Mouse (Mus musculus): ENCODE measurements at regions not wholly inside any gene's neighbourhood (a gene's known extent, or its start where the extent isn't known, plus 50 kb on each side); places are given as distances from the start of the nearest gene placed in this dataset.

GRCm38 (mm10) chr16:57927816-57928215, 173.3 kb upstream of the Col8a1 start:
- Histone ChIP-seq H3K27me3 (ENCODE audit: insufficient read depth, low read length) (no peaks in the 10 kb centered on the region), H3K9ac (replicated peaks; ENCODE audit: low read length, poor library complexity, severe bottlenecking) (no peak overlapping the region), H3K4me2 (ENCODE audit: low read depth, low read length, poor library complexity, severe bottlenecking) (no peak overlapping the region), H3K36me3 (ENCODE audit: insufficient read depth, low read length) (no peaks in the 10 kb centered on the region), H3K4me1 (ENCODE audit: insufficient read depth, low read length) (no peaks in the 10 kb centered on the region), H3K9me3 (ENCODE audit: low read length) (no peaks in the 10 kb centered on the region), H3K27ac (ENCODE audit: low read depth, low read length) (no peak overlapping the region), H3K4me3 (ENCODE audit: low read depth, low read length) (no peak overlapping the region)
- TF ChIP-seq CTCF (IDR thresholded peaks at IDR 0.05) = no peak
- 0 out of 2 replicates have a peak, but pooled peaks have one; percentile 44 for ATAC-seq (ENCODE audit: low FRiP score)
- DNase-seq (ENCODE audit: low spot score) = peak; percentile 81
- whole genome bisulfite sequencing = 75% methylated on average over 4 of the region's 4 CpGs

- TF ChIP-seq CTCF (IDR thresholded peaks at IDR 0.05) = no peak
- Histone ChIP-seq H3K27ac (ENCODE audit: low read depth, low read length) (no peak overlapping the region), H3K4me1 (ENCODE audit: insufficient read depth, low read length) (no peaks in the 10 kb centered on the region), H3K4me2 (ENCODE audit: low read depth, low read length, poor library complexity, severe bottlenecking) (no peak overlapping the region), H3K9ac (replicated peaks; ENCODE audit: low read length, poor library complexity, severe bottlenecking) (no peak overlapping the region), H3K27me3 (ENCODE audit: insufficient read depth, low read length) (no peaks in the 10 kb centered on the region), H3K9me3 (ENCODE audit: low read length) (no peaks in the 10 kb centered on the region), H3K4me3 (ENCODE audit: low read depth, low read length) (no peak overlapping the region), H3K36me3 (ENCODE audit: insufficient read depth, low read length) (no peaks in the 10 kb centered on the region)
- DNase-seq (ENCODE audit: low spot score) (peak; percentile 15), ATAC-seq (ENCODE audit: low FRiP score) (no peak)
- WGBS = 70% methylated on average over 4 of the region's 4 CpGs
Measured at GRCm38 (mm10) chr16:57928301-57928700, 173.8 kb upstream of the Col8a1 start.

GRCm38 (mm10) chr16:57929151-57929764, 174.7 kb upstream of the Col8a1 start:
- no peak for TF ChIP-seq CTCF (IDR thresholded peaks at IDR 0.05)
- no peaks in the 10 kb centered on the region for H3K27me3 ChIP-seq (ENCODE audit: insufficient read depth, low read length)
- ATAC-seq (ENCODE audit: low FRiP score) = no peak
- H3K4me1 ChIP-seq (ENCODE audit: insufficient read depth, low read length) = no peaks in the 10 kb centered on the region
- no peak overlapping the region for H3K9ac ChIP-seq (replicated peaks; ENCODE audit: low read length, poor library complexity, severe bottlenecking)
- DNase-seq (ENCODE audit: low spot score) = no peak
- no peak overlapping the region for H3K27ac ChIP-seq (ENCODE audit: low read depth, low read length)
- no peak overlapping the region for H3K4me2 ChIP-seq (ENCODE audit: low read depth, low read length, poor library complexity, severe bottlenecking)
- H3K9me3 ChIP-seq (ENCODE audit: low read length) = no peaks in the 10 kb centered on the region
- H3K36me3 ChIP-seq (ENCODE audit: insufficient read depth, low read length) = no peaks in the 10 kb centered on the region
- 77% methylated on average over 12 of the region's 12 CpGs for WGBS
- H3K4me3 ChIP-seq (ENCODE audit: low read depth, low read length) = no peak overlapping the region

GRCm38 (mm10) chr16:57945404-57945803, 190.9 kb upstream of the Col8a1 start:
- WGBS = 24% methylated on average over 6 of the region's 6 CpGs
- H3K9me3 ChIP-seq (ENCODE audit: low read length) = no peaks in the 10 kb centered on the region
- H3K27me3 ChIP-seq (ENCODE audit: insufficient read depth, low read length) = no peaks in the 10 kb centered on the region
- H3K4me3 ChIP-seq (ENCODE audit: low read depth, low read length) = no peak overlapping the region
- H3K36me3 ChIP-seq (ENCODE audit: insufficient read depth, low read length) = no peaks in the 10 kb centered on the region
- DNase-seq (ENCODE audit: low spot score) (no peak), ATAC-seq (ENCODE audit: low FRiP score) (no peak)
- no peak overlapping the region for H3K9ac ChIP-seq (replicated peaks; ENCODE audit: low read length, poor library complexity, severe bottlenecking)
- TF ChIP-seq CTCF (IDR thresholded peaks at IDR 0.05) = no peak
- H3K27ac ChIP-seq (ENCODE audit: low read depth, low read length) = no peak overlapping the region
- H3K4me2 ChIP-seq (ENCODE audit: low read depth, low read length, poor library complexity, severe bottlenecking) = no peak overlapping the region
- no peaks in the 10 kb centered on the region for H3K4me1 ChIP-seq (ENCODE audit: insufficient read depth, low read length)

GRCm38 (mm10) chr16:57947309-57947708, 192.8 kb upstream of the Col8a1 start:
- no peaks in the 10 kb centered on the region for H3K9me3 ChIP-seq (ENCODE audit: low read length)

GRCm38 (mm10) chr16:57949680-57950079, 195.1 kb upstream of the Col8a1 start:
- Histone ChIP-seq H3K4me2 (ENCODE audit: low read depth, low read length, poor library complexity, severe bottlenecking) (no peak overlapping the region), H3K9me3 (ENCODE audit: low read length) (no peaks in the 10 kb centered on the region), H3K27ac (ENCODE audit: low read depth, low read length) (no peak overlapping the region), H3K27me3 (ENCODE audit: insufficient read depth, low read length) (no peaks in the 10 kb centered on the region), H3K9ac (replicated peaks; ENCODE audit: low read length, poor library complexity, severe bottlenecking) (no peak overlapping the region), H3K36me3 (ENCODE audit: insufficient read depth, low read length) (no peaks in the 10 kb centered on the region), H3K4me1 (ENCODE audit: insufficient read depth, low read length) (no peaks in the 10 kb centered on the region), H3K4me3 (ENCODE audit: low read depth, low read length) (no peak overlapping the region)
- TF ChIP-seq CTCF (IDR thresholded peaks at IDR 0.05) = no peak
- no peak for ATAC-seq (ENCODE audit: low FRiP score)
- 85% methylated on average over 3 of the region's 3 CpGs for WGBS
- no peak for DNase-seq (ENCODE audit: low spot score)

More at GRCm38 (mm10) chr16:57947309-57947708, 192.8 kb upstream of the Col8a1 start:
- H3K4me3 ChIP-seq (ENCODE audit: low read depth, low read length) = no peak overlapping the region
- no peak overlapping the region for H3K9ac ChIP-seq (replicated peaks; ENCODE audit: low read length, poor library complexity, severe bottlenecking)
- DNase-seq (ENCODE audit: low spot score) = no peak
- no peak for ATAC-seq (ENCODE audit: low FRiP score)
- TF ChIP-seq CTCF (IDR thresholded peaks at IDR 0.05) = no peak
- no peaks in the 10 kb centered on the region for H3K36me3 ChIP-seq (ENCODE audit: insufficient read depth, low read length)
- WGBS = 45% methylated on average over 3 of the region's 3 CpGs
- no peak overlapping the region for H3K27ac ChIP-seq (ENCODE audit: low read depth, low read length)
- H3K4me1 ChIP-seq (ENCODE audit: insufficient read depth, low read length) = no peaks in the 10 kb centered on the region
- no peak overlapping the region for H3K4me2 ChIP-seq (ENCODE audit: low read depth, low read length, poor library complexity, severe bottlenecking)
- H3K27me3 ChIP-seq (ENCODE audit: insufficient read depth, low read length) = no peaks in the 10 kb centered on the region
